Mouse (Mus musculus) spleen, adult 18-20 months (tissue): ENCODE measurements at regions not wholly inside any gene's neighbourhood (a gene's known extent, or its start where the extent isn't known, plus 50 kb on each side); places are given as distances from the start of the nearest gene placed in this dataset.
A peak's percentile ranks its signal among the peaks of the same experiment; 100 is the strongest.

Source experiments
- DNase-seq, 2 experiments: peaks; one replicate each; pipeline ENCODE4 v3.0.0; 2022; ENCODE audit warnings: mixed read lengths in 2 of 2

DNA sequence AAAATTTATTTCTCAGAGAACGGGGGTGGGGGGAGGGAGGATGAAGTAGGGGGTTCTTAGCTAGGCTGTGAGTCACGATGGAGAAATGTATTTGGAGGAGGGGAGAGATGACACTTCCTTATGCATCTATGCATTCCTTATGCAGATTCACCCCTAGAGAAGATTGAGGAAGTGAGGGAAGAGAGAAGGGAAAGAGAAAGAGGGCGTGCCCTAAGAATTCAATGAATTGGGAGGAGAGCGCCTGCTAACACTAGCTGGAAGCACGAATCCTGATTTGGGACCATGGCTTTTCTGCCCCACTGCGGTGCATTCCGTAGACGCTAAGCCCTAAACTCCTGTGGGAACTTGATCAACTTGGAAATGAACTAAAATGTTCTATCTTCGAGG, 56.1 kb downstream of the Foxi3 start:
- DNase-seq, result no peak

DNA sequence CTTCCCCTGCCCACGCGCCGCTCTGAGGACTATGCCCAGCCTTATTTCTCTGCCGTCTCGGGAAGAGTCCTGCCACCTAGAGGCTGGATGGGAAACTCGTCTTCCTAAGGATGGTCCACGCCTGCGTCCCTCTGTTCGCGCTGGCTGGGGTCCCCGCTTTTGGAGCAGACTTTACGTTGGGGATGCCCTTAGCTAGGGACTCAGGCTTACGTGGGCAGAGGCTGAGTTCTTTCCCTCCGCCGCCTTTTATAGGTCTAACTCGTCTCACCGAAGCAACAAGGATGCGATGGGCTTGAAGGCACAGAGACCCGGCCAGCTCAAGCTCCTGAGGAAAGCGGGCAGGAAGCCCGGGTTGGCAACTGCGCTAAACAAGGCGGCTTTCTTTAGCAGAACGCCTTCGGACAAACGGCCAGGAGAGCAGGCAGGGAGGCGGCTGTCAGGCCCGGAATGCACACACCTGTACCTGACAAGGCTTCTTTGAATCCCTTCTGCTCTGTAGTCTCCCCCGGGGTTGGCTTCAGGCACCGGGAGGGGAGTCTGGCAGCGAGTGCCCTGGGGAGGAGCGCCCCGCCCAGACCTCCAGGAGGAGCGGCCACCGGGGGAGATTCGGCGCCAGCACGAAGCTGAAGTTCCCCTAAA, 56.6 kb downstream of the Foxi3 start:
- peak in 1 of 2 experiments; percentile 13 for DNase-seq

DNA sequence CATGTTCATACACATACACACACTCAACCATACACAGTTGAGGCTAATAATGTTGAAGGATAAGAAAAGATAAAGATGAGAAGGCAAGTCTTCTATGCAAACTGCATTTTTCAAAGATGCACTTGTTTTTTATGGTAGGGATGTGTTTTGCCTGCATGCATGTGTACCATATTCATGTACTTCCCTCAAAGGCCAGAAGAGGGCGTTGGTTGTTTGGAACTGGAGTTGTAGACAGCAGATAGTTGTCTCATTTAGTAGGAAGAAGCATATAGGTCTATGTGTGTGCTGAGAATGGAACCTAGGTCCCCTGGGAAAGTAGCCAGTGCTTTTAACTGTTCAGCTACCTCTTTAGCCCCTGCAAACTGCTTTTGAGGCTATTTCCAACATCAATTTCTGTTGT, 60.1 kb downstream of the Foxi3 start:
- no peak for DNase-seq

DNA sequence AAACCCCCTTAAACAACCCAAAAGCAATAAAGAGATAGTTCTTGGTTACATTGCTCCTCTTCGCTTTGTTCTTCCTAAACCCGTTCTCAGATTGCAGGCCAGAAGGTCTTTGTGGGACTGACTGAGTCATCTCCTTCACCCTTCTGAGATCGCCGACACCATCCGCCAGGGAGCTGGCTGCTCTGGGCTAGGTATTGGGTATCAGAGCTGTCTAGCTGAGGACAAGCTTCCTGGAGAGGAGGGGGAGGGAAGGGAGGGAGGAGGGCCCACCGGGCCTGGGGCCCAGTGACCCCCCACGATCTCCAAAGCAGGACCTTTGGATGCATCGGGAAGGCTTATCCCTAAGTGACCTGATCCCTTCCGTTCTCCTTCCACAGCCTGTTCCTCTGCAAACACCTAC, 65.0 kb downstream of the Foxi3 start:
- no peak for DNase-seq

DNA sequence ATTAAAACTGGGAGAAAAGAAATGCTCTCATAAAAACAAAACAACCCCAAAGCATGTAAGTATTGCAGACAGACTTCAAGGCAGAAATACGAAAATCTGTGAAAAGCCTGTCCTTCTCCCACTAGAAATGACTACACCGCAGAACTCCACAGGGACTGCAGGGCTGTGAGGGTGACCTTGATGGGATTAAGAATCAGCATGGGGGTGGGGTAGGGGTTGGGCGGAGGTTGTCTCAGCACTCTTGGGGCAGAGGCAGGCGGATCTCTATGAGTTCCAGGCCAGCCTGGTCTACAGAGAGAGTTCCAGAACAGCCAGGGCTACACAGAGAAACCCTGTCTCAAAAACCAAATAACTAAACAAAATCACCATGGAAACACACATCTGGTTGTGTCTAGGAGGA, 69.1 kb downstream of the Foxi3 start:
- no peak for DNase-seq

DNA sequence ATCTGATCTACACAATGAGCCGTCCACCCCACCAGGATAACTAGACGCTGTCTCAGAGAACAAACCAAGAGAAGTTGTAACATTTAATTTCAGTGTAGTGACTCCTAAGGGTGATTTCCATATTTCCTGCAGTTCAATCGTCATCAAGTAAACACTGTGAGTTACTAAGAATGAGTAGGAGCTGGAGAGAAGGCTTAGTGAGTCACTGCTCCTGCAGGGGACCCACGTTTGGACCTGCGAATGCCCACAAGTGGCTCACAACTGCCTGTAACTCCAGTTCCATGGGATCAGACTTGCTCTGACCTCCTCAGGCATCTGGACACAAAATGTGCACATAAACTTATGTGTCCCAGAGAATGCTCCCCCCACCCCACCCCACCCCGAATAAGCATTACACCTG, 73.3 kb downstream of the Foxi3 start:
- DNase-seq, result no peak

DNA sequence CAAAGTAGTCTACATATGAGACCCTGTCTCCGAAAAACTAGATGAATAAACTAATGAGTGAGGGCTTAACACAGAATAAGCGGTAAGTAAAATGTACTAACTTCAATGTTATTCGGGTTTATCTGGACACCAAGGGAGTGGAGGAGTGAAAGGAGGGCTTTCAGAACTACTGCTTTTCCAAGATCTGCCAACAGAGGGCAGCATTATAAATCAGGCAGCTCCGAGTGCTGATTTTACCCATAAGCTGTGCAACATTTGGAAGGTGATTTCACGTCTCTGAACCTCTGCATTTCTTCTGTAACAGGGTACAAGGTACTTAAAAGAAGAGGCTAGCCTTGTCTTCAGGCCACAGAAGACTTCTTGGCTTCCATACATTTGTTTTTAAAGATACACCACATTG, 74.2 kb downstream of the Foxi3 start:
- DNase-seq, result peak in 1 of 2 experiments; percentile 14

DNA sequence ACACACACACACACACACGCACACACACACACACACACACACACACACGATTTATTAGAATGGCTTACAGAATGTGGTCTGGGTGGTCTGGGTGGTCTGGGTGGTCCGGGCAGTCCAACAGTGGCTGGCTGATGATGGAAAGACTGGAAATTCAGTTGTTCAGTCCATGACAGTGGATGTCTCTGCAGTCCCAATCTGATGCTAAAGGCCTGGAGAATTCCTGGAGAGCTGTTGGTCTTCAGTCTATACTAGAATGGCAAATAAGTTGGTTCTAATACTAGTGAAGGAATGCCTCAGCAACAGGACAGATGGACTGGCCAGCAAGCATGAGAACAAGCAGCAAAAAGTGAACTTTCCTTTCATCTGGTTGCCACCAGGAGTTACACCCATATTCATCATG, 87.9 kb downstream of the Foxi3 start:
- DNase-seq, result no peak

DNA sequence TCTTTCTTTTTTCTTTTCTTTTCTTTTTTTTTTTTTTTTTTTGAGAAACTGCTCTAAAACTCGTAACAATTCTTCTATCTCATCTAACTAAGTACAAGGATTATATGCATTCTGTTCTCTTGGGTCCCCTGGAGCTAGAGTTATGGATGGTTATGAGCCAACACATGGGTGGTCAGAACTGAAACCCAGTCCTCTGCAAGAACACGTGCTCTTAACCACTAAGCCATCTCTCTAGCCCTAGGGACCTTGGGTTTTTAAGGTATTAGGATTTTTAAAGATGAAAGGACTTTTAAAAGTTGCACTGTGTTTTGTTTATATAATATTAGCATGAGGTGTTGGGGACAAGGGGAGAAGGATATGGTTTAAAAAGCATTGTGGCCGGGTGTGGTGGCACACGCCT, 88.9 kb downstream of the Foxi3 start:
- DNase-seq, result no peak

DNA sequence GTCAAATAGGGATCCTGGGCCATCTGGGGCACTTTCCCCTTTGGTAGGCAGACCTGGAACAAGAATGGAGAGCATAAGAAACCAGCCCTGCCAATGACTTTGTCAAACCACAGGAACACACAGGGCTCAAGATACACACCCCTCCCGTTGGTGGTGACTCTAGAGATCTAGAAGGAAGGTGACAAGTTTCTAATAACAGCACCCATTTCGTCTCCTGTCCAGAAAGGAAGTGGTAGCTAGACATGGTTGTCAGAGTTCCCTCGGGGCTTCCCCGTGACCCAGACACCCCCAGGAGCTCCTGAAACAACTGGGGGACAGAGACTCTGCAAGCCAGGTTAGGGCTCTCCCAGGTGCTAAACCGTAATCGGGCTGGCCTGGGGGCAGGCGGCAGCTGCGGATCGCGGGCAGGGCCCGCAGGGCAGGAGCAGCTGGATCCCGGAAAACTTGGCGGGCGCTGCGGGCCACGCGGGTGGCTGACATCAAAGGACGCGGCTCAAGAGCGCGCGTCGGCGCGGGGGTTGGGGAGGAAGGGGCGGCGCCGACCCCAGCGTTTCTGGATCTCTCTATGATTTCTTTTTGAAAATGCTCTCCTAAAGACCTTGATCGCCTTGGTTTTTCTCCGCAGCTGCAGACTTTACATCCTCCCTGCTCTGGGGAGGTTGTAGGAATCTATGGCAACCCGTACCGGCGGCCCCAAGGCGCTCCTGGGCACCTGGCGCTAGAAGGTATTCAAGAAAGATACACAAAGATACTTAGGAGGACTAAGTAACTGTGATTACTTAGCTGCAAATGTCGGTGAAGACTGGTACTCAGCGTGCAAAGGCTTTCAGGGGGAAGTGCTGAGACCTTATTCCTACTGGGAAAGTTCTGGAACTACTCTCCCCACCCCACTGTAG, 92.1 kb downstream of the Foxi3 start:
- DNase-seq, result peak; percentile 9 to 26

DNA sequence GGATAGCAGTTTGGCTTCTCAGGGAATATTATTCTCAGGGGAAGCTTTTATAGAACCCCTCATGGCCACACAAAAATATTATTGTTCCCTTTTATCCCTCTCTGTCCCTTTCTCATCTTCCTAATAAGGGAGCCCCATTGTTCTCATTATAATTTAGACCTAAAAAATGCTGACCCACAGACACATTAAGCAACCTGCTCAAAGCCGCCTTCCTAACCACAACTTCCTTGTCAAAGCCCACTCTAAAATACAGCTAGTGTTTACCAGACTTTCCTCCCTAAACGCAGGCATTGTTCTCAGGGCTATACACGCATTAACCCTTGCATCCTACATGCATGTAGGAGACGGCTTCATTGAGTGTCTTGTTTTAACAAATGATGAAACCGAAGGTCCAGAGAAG, 93.9 kb downstream of the Foxi3 start:
- DNase-seq, result no peak

DNA sequence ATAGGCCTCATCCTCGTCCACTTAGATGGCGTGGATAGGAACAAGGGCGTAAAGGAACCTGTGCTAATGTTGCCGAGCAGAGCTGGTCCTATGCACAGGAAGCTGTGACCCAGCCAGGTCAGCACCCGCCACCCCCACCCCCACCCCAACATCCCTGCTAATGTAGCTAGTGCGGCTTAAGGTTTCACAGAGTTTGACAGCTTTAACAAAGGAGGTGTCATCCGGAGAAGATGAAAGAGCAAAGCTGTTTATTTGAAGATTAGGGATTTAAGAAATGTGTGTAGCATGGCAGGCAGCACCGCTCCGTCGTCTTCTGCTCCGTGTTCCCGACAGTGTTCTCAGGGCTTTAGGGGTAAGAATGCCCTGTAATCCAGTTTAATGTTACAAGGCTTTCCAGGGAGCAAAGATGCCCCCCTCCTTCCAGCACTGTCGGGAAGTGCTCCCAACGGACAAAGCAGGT, 93.5 kb downstream of the Thnsl2 start:
- no peak for DNase-seq

DNA sequence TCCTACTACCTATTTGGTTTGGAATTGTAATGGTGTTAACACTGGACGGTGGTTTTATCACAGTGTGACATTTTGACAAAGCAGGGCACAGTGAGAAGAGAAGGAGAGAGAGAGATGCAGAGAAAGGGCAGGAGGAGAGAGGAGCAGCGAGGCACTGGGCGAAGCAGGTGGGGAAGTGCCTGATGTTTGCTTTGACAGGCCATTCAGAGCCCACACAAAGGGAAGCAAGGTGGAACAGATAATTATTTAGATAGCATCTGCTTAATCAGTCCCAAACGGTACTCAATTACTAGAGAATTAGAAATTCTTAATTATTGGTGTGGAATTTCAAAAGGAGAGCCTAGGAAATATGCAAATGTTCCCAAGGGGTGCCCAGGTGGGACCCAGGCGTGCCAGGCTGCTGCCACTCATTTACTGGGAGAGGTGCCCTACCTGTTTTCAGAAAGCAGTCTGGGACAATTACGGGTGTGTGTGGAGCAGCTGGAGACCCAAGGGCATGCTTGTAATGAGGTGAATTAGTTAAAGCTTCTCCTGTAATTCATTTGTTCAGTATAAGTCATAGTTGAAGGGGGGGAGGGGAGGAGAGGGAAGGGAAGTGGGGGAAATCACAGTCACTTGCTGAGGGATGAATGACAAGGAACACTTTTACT, 86.9 kb downstream of the Thnsl2 start:
- no peak for DNase-seq

DNA sequence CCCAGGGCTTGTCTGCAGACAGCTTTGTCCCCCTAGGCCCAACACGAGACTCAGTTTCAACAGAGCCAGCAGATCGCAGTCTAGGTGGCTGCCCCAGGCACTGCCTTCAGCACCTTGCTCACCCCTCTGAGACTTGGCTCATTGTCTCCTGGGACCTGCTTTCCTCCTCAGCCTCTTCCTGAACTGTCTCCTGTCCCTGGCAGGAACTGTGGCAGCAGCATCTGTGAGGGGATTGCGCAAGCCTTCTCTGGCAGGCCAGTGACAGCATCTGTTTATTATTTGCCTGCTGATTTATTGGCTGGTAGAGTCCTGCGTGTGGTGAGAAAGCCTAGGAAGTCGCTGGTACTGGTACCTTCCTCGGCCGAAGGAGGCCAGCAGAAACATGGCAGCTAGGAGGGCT, 84.1 kb downstream of the Thnsl2 start:
- DNase-seq, result no peak

DNA sequence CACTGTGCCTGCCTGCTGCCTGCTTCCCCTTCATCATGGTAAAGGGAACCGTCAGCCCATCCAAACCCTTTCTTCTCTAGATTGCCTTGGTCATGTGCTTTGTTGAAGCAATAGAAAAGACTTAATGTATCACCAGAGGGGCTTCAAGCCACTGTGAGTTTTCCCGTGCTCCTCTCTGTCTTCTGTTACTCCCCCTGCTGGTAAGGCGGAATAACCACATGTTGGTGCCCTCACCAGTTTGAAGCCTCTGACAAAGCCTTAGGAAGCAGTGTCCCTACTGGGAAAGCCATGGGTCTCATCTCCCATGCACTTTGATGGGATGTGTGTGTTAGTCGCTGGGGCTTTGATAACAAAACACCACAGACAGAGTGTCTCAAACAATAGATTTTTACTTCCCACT, 81.3 kb downstream of the Thnsl2 start:
- no peak for DNase-seq

DNA sequence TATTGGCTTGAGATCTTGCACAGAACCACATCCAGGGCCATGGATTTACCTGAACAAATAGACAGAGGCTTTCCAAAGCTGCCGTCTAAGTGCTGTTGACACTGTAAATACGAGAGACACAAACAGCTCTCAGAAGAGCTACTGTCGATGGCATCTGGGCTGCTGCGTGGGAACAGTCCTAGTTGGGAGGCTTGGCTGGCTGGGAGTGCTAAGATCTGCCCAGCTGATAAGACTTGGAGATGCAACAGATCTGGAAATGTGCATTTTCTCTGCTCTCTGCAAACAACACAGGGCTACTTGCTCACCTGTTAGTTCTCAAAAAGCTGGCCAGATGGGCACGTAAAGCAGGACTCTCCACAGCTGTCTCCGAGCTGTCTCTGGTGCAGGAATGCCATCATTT, 78.8 kb downstream of the Thnsl2 start:
- DNase-seq, result no peak

DNA sequence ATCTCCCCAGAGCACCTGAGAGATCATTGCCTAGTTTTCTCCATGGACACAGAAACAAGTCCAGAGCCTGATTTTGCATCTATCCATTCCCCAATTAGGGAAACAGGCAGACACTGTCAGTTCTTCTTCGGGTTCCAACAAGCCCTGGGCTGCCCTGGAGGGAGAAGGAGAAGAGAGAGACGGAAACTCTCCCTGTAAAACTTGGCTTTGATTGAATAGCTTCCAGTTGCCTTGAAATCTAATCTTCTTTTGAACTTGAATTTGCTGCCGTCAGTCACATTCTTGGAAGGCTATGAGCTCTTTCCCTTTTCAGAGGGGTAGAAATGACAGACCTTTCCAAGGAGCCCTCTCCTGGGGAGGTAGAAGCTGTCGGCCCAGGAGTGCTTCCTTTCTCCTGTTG, 75.0 kb downstream of the Thnsl2 start:
- no peak for DNase-seq

DNA sequence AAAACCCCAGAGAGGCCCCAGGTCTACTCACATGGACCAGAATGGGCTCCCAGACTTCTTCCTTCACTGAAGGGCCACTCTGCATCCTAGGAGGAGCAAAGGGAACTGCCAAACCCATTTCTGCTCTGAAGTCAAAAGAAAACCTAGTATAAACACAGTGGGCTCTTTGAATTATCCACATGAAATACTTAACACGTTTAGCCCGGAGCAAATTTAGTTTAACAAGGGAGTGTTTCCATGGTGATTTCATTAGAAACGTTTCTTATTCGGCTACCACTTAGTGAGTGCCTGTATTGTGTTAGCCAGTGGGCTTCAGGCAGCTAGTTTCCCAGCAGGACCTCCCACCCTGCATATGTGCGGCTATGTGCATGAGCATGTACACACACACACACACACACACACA, 69.4 kb downstream of the Thnsl2 start:
- no peak for DNase-seq
